Mouse (Mus musculus): Measurements from ENCODE around the gene Sct. TPM values are rescaled to one million over a fixed set of nuclear protein-coding genes. Genes with fewer than 3 reads are reported as not detected.

The Sct gene
- polyA plus RNA-seq, 1 experiment from 2014 or later = 2.8 TPM

GRCm38 (mm10) chr7:141275356-141275755 lies 3.6 kb downstream of the Sct start:
- H3K9ac ChIP-seq (ENCODE audit: low read length) = no peak overlapping the region
- H3K36me3 ChIP-seq (ENCODE audit: control insufficient read depth, insufficient read depth) = no peaks in the 10 kb centered on the region
- ATAC-seq (replicated peaks; ENCODE audit: extremely low read depth, insufficient read depth, low FRiP score) = no peak
- peaks cover 8% of the 10 kb centered on the region for H3K4me1 ChIP-seq (ENCODE audit: control insufficient read depth, insufficient read depth, low read length)
- H3K9me3 ChIP-seq (replicated peaks; ENCODE audit: control insufficient read depth, low read length) = no peaks in the 10 kb centered on the region
- peaks cover 8% of the 10 kb centered on the region for H3K27me3 ChIP-seq (ENCODE audit: control insufficient read depth, insufficient read depth, low read length)
- H3K27ac ChIP-seq (ENCODE audit: low read length) = no peak overlapping the region
- H3K4me3 ChIP-seq (ENCODE audit: low read length) = no peak overlapping the region
- no peak overlapping the region for H3K4me2 ChIP-seq (ENCODE audit: low read depth, low read length)
- WGBS = 83% methylated on average over 9 of the region's 9 CpGs

DNA sequence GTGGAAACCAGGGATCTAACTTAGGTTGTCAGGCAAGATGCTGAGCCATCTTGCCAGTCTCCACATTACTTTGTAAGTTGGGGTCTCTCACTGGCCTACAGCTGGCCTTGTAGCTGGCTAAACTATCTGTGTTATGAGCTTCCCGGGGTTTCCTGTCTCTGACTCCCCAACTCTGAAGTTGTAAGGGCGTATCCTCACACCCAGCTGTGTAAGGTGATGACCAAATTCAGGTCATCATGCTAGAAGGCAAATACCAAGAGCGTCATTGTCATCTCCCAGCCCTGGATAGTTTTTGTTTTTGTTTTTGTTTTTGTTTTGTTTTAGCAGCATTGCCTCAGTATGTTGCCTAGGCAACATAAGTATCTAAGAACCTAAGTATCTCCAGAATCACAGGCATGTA lies 8.3 kb downstream of the Sct start:
- H3K4me2 ChIP-seq (ENCODE audit: low read depth, low read length) = no peak overlapping the region
- no peak overlapping the region for H3K27ac ChIP-seq (ENCODE audit: low read length)
- no peak for ATAC-seq (replicated peaks; ENCODE audit: extremely low read depth, insufficient read depth, low FRiP score)
- no peak overlapping the region for H3K9ac ChIP-seq (ENCODE audit: low read length)
- no peaks in the 10 kb centered on the region for H3K27me3 ChIP-seq (ENCODE audit: control insufficient read depth, insufficient read depth, low read length)
- H3K36me3 ChIP-seq (ENCODE audit: control insufficient read depth, insufficient read depth) = no peaks in the 10 kb centered on the region
- H3K9me3 ChIP-seq (replicated peaks; ENCODE audit: control insufficient read depth, low read length) = no peaks in the 10 kb centered on the region
- WGBS = 80% methylated on average over 3 of the region's 3 CpGs
- H3K4me3 ChIP-seq (ENCODE audit: low read length) = no peak overlapping the region
- peaks cover 5% of the 10 kb centered on the region for H3K4me1 ChIP-seq (ENCODE audit: control insufficient read depth, insufficient read depth, low read length)

GRCm38 (mm10) chr7:141269273-141269545 lies 9.7 kb downstream of the Sct start:
- H3K4me1 ChIP-seq (ENCODE audit: control insufficient read depth, insufficient read depth, low read length) = peaks cover 12% of the 10 kb centered on the region
- no peaks in the 10 kb centered on the region for H3K9me3 ChIP-seq (replicated peaks; ENCODE audit: control insufficient read depth, low read length)
- H3K4me2 ChIP-seq (ENCODE audit: low read depth, low read length) = peak overlapping the region; percentile 53
- H3K4me3 ChIP-seq (ENCODE audit: low read length) = peak overlapping the region; percentile 27
- no peak overlapping the region; the same call in 1 of the 2 replicates for H3K9ac ChIP-seq (ENCODE audit: low read length)
- H3K36me3 ChIP-seq (ENCODE audit: control insufficient read depth, insufficient read depth) = no peaks in the 10 kb centered on the region
- 64% methylated on average over 14 of the region's 14 CpGs for WGBS
- H3K27me3 ChIP-seq (ENCODE audit: control insufficient read depth, insufficient read depth, low read length) = no peaks in the 10 kb centered on the region
- H3K27ac ChIP-seq (ENCODE audit: low read length) = no peak overlapping the region
- ATAC-seq (replicated peaks; ENCODE audit: extremely low read depth, insufficient read depth, low FRiP score) = no peak

GRCm38 (mm10) chr7:141268466-141269272 lies 10.3 kb downstream of the Sct start:
- H3K4me1 ChIP-seq (ENCODE audit: control insufficient read depth, insufficient read depth, low read length) = peaks cover 12% of the 10 kb centered on the region
- peak overlapping the region; percentile 53 for H3K4me2 ChIP-seq (ENCODE audit: low read depth, low read length)
- H3K27me3 ChIP-seq (ENCODE audit: control insufficient read depth, insufficient read depth, low read length) = no peaks in the 10 kb centered on the region
- H3K9ac ChIP-seq (ENCODE audit: low read length) = no peak overlapping the region; the same call in 1 of the 2 replicates
- H3K27ac ChIP-seq (ENCODE audit: low read length) = no peak overlapping the region
- WGBS = 57% methylated on average over 24 of the region's 24 CpGs
- H3K9me3 ChIP-seq (replicated peaks; ENCODE audit: control insufficient read depth, low read length) = no peaks in the 10 kb centered on the region
- ATAC-seq (replicated peaks; ENCODE audit: extremely low read depth, insufficient read depth, low FRiP score) = no peak
- peaks cover 5% of the 10 kb centered on the region; the same call in 1 of the 2 replicates for H3K36me3 ChIP-seq (ENCODE audit: control insufficient read depth, insufficient read depth)
- peak overlapping the region; percentile 27 for H3K4me3 ChIP-seq (ENCODE audit: low read length)

DNA sequence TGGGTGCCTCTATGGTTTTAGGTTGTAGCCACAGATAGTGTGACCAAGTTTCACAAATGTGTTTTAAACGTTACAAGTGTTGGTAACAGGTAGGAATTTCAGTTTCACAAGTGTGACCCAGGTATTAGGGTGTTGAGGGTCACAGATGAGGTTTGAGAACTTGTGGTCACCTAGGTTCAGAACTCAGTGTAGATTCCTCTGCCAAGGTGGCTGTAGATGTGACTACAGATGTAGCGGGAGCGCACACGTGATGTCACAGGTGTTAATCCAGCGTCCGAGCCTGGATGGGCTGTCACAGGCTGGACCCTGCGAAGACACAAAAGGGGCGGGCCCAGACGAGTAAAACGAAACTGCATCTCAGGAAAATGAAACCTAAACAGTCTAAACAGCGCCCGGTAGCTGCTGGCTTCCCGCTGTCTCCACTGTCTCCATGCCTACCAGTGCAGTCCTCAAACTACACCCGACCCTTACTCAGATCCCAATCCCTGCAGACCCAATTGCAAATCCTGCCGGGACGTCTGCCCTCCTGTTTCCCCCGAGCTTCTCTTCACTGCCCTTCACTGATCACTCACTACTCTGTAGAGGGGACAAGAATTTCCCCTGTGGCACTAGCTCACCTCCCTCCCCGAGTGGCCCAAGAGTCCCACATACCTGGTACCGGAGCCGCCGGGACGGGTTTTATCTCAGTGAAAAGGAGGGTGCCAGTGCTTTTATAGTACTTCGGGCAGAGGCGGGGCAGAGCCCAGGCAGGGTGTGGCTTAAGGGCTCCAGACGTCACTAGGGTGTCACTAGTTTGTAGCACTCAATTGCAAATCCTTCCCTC lies 13.0 kb downstream of the Sct start, which contains the start of gene Irf7:
Gene Irf7 (minus strand): TSS at position 743 of the 823 bp plus-strand sequence.
- peak; percentile 56 for ATAC-seq (replicated peaks; ENCODE audit: extremely low read depth, insufficient read depth, low FRiP score)
- 9% methylated on average over 25 of the region's 25 CpGs for WGBS
- Histone ChIP-seq H3K9me3 (replicated peaks; ENCODE audit: control insufficient read depth, low read length) (no peaks in the 10 kb centered on the region), H3K27me3 (ENCODE audit: control insufficient read depth, insufficient read depth, low read length) (no peaks in the 10 kb centered on the region), H3K4me3 (ENCODE audit: low read length) (peak within 1 kb of the TSS; percentile 84), H3K4me1 (ENCODE audit: control insufficient read depth, insufficient read depth, low read length) (peaks cover 12% of the 10 kb centered on the region), H3K27ac (ENCODE audit: low read length) (peak within 1 kb of the TSS; percentile 31), H3K9ac (ENCODE audit: low read length) (peak within 1 kb of the TSS; percentile 83), H3K4me2 (ENCODE audit: low read depth, low read length) (peak within 1 kb of the TSS; percentile 96), H3K36me3 (ENCODE audit: control insufficient read depth, insufficient read depth) (peaks cover 32% of the 10 kb centered on the region)

DNA sequence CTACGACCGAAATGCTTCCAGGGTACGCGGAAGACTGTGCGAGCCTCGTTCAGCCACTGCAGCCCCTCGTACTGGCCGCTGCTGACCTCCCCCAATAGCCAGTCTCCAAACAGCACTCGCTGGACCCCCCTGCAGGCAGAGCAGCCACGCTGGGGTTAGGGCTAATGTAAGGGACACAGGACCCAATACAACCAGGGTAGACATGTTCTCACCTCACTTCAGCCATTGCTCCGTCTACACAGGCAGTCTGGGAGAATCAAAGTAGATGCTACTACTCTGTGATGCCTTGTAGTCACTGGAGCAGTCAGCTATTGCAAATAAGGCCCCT lies 13.6 kb downstream of the Sct start:
- Histone ChIP-seq H3K4me2 (ENCODE audit: low read depth, low read length) (peak overlapping the region; percentile 96), H3K9me3 (replicated peaks; ENCODE audit: control insufficient read depth, low read length) (no peaks in the 10 kb centered on the region), H3K27ac (ENCODE audit: low read length) (no peak overlapping the region), H3K4me1 (ENCODE audit: control insufficient read depth, insufficient read depth, low read length) (peaks cover 12% of the 10 kb centered on the region), H3K9ac (ENCODE audit: low read length) (peak overlapping the region; percentile 41), H3K36me3 (ENCODE audit: control insufficient read depth, insufficient read depth) (peaks cover 37% of the 10 kb centered on the region), H3K27me3 (ENCODE audit: control insufficient read depth, insufficient read depth, low read length) (no peaks in the 10 kb centered on the region), H3K4me3 (ENCODE audit: low read length) (peak overlapping the region; percentile 84)
- no peak for ATAC-seq (replicated peaks; ENCODE audit: extremely low read depth, insufficient read depth, low FRiP score)
- WGBS = 38% methylated on average over 11 of the region's 11 CpGs

GRCm38 (mm10) chr7:141264761-141265410 lies 14.0 kb downstream of the Sct start:
- peak; percentile 49; the same call in 1 of the 2 replicates for ATAC-seq (replicated peaks; ENCODE audit: extremely low read depth, insufficient read depth, low FRiP score)
- Histone ChIP-seq H3K9ac (ENCODE audit: low read length) (peak overlapping the region; percentile 41), H3K4me2 (ENCODE audit: low read depth, low read length) (peak overlapping the region; percentile 96), H3K27ac (ENCODE audit: low read length) (no peak overlapping the region), H3K36me3 (ENCODE audit: control insufficient read depth, insufficient read depth) (peaks cover 41% of the 10 kb centered on the region), H3K4me3 (ENCODE audit: low read length) (peak overlapping the region; percentile 84), H3K4me1 (ENCODE audit: control insufficient read depth, insufficient read depth, low read length) (peaks cover 12% of the 10 kb centered on the region), H3K27me3 (ENCODE audit: control insufficient read depth, insufficient read depth, low read length) (no peaks in the 10 kb centered on the region), H3K9me3 (replicated peaks; ENCODE audit: control insufficient read depth, low read length) (no peaks in the 10 kb centered on the region)
- WGBS = 25% methylated on average over 12 of the region's 12 CpGs

GRCm38 (mm10) chr7:141264041-141264700 lies 14.8 kb downstream of the Sct start:
- no peaks in the 10 kb centered on the region for H3K27me3 ChIP-seq (ENCODE audit: control insufficient read depth, insufficient read depth, low read length)
- no peak overlapping the region for H3K4me3 ChIP-seq (ENCODE audit: low read length)
- H3K4me1 ChIP-seq (ENCODE audit: control insufficient read depth, insufficient read depth, low read length) = peaks cover 12% of the 10 kb centered on the region
- 73% methylated on average over 11 of the region's 11 CpGs for WGBS
- no peaks in the 10 kb centered on the region for H3K9me3 ChIP-seq (replicated peaks; ENCODE audit: control insufficient read depth, low read length)
- peaks cover 48% of the 10 kb centered on the region for H3K36me3 ChIP-seq (ENCODE audit: control insufficient read depth, insufficient read depth)
- H3K9ac ChIP-seq (ENCODE audit: low read length) = no peak overlapping the region
- no peak overlapping the region for H3K4me2 ChIP-seq (ENCODE audit: low read depth, low read length)
- no peak for ATAC-seq (replicated peaks; ENCODE audit: extremely low read depth, insufficient read depth, low FRiP score)
- no peak overlapping the region for H3K27ac ChIP-seq (ENCODE audit: low read length)
